Mouse (Mus musculus) myocyte (in vitro differentiated cells): ENCODE results near the gene Scg5.

Experiments
- MAX ChIP-seq: IDR thresholded peaks from one replicate; pipeline ENCODE4 v1.6.1; 2011; ENCODE audit warnings: low read depth, mild to moderate bottlenecking, control low read depth
- MYOD1 ChIP-seq, 3 experiments: IDR thresholded peaks; one replicate each; pipeline ENCODE4 v1.6.1; 2011; ENCODE audit warnings: control low read depth in 2 of 3, low read depth in 2 of 3, mild to moderate bottlenecking in 2 of 3, moderate library complexity in 1 of 3; ENCODE audit not compliant: insufficient read length in 2 of 3, control insufficient read depth in 1 of 3
- MYOG ChIP-seq, 3 experiments: IDR thresholded peaks; one replicate each; pipeline ENCODE4 v1.6.1; 2011; ENCODE audit warnings: control low read depth in 2 of 3, low read depth in 2 of 3, mild to moderate bottlenecking in 2 of 3; ENCODE audit not compliant: insufficient read length in 2 of 3, control insufficient read depth in 1 of 3, insufficient read depth in 1 of 3
- POLR2A ChIP-seq: IDR thresholded peaks from one replicate; pipeline ENCODE4 v1.6.1; 2011; ENCODE audit warnings: low read depth, mild to moderate bottlenecking, control low read depth, moderate library complexity; ENCODE audit not compliant: insufficient read length
- SRF ChIP-seq: IDR thresholded peaks from one replicate; pipeline ENCODE4 v1.6.1; 2011; ENCODE audit warnings: low read depth; ENCODE audit not compliant: control insufficient read depth, insufficient read length
- USF1 ChIP-seq: IDR thresholded peaks from one replicate; pipeline ENCODE4 v1.6.1; 2011; ENCODE audit warnings: low read depth, mild to moderate bottlenecking, control low read depth, moderate library complexity

GRCm38 (mm10) chr2:113757525-113758310 lies 71.2 kb downstream of the Scg5 start:
- TF ChIP-seq POLR2A (peak; percentile 73), MYOG (IDR thresholded peaks at IDR 0.05; ENCODE audit: control insufficient read depth in 1 of 3, insufficient read depth in 1 of 3, insufficient read length in 2 of 3, low read depth in 2 of 3) (no peak), MYOD1 (IDR thresholded peaks at IDR 0.05; ENCODE audit: control insufficient read depth in 1 of 3, insufficient read length in 2 of 3, low read depth in 2 of 3) (no peak), SRF (no peak), USF1 (no peak), MAX (no peak)
